Mouse (Mus musculus): ENCODE measurements around the gene Pinlyp. TPM values are rescaled to one million over a fixed set of nuclear protein-coding genes. Genes with fewer than 3 reads are reported as not detected.
"Not testable (repeated sequence)": the region's sequence is repeated elsewhere in the genome, so short reads cannot be mapped to it uniquely, and the experiment has no call there.

The Pinlyp gene
- total RNA-seq, 2 experiments from 2014 or later, result not detected

DNA sequence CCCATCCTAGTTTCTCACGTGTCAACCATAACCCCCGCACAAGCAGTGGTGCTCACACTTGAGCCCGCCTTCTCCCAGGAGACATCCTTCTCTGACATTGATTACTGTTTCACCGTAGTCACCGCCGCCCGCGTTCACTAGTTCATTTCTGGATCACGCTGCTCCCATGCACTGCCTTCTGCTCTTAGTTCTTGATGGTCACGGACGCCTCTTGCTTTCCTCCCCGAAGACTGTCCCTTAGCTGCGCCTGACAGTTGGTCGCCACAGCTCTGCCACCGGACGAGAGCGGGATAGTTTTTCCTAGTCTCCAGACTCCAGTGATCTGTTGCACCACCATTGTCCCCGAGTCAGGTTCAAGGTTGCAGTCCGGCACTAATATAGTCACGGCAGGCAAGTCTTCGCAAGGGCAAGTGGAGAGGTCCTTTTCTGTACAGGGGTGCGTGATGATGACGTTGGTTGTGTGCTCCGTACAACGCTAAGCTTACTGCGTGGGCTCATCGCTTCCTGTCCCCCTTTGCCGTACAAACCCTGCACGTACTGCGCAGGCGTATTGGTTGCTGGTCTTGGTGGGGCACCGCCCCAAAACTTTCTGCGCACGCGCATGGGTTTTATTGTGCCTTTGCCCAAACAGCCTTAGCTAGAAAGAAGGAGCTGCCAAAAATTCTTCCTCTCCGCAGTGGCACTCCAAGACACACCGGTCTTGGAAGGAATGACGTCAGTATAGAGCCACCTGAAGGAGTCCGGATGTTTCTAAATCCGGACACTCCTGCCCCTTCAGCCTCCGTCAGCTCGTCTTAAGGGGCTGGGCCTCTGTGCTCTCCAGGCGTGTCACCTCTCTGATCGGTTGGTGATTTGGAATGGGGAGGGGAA is 15.6 kb downstream of the Pinlyp start, which contains the start of gene Irgq:
Gene Irgq (plus strand): TSS at position 628 of the 870 bp plus-strand sequence.
- ATAC-seq (replicated peaks; ENCODE audit: low FRiP score, low TSS enrichment, poor library complexity, severe bottlenecking), result peak; percentile 80

DNA sequence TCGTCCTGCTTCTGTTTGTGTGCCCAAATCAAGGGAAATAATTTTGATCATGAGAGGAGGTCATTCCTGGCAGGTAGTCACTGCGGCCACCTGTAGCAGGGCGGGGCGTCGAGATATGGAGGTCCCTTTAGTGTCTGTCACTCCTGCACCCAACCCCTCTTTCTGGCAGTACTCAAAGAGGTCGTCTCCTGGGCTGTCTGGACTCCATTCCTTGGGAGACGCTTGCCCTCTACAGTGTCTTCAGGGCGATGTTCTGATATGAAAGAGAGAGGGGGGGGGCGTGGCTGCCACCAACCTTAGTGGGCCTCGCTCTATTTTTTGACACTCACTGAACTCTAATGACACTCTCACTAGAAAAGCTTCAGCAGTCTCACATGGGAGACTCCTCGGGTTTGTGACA is 16.3 kb downstream of the Pinlyp start:
- ATAC-seq (replicated peaks; ENCODE audit: low FRiP score, low TSS enrichment, poor library complexity, severe bottlenecking), result no peak

DNA sequence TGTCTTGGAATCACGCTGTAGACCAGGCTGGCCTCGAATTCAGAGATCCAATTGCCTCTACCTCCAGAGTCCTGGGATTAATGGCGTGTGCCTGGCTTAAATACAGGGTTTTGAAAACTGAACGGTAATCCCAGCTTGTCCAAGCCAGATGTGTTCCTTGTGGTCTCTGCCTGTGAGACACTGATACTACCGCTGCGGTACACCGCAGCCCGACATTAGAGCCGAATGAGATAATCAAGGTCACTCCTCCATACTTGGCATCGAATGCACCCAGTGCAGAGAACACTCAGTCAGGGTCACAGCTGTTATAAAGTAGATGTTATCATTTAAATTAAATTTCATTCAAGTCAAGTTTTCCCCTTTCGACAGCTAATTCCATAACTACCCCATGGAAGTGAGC is 17.1 kb downstream of the Pinlyp start:
- ATAC-seq (replicated peaks; ENCODE audit: low FRiP score, low TSS enrichment, poor library complexity, severe bottlenecking), result peak; percentile 54

DNA sequence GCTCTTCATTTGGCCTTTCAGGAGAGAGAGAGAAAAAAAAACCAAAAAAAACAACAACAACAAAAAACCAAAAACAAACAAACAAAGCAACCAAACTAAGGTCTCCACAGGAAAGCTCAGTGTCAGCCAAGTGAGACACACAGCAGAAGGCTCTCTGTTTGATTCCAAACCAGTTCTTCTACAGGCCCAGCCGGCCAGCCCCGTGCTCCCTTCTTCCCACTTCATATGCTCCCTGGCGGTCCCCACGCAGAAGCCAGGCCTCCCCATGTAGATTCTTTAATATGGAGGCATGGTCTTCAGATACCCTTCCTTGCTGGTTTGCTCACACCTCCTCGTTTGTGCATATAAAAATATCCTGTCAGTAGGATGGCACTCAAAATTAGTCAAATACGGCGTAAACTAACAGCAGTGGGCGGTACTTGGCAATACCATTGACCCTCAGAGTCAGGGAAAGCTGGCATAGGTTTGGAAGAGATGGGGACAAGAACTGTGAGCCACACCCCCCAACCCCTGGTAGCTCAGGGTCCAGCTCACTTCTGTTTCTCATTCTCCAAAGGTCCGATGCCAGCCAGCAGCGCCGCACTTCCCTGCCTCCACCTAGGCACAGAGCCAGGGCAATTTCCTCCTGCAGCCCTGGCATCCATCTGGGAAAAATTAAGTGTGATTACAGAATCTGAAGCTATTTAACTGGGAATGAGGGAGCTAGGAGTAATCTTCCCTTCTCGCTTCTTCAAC is 20.1 kb downstream of the Pinlyp start:
- no peak for ATAC-seq (replicated peaks; ENCODE audit: low FRiP score, low TSS enrichment, poor library complexity, severe bottlenecking)

DNA sequence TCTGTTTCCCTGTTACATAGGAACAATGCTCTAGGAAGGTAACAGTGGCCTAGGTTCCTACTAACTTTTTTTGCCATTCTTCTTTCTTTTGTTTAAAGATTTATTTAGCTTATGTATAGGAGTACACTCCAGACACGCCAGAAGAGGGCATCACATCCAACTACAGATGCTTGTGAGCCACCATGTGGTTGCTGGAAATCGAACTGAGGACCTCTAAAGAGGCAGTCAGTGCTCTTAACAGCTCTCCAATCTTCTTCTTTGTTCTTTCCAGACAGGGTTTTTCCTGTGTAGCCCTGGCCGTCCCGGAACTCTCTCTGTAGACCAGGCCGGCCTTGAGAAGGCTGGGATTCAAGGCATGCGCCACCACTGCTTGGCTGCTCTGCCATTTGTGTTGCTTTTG is 20.9 kb downstream of the Pinlyp start:
- no peak for ATAC-seq (replicated peaks; ENCODE audit: low FRiP score, low TSS enrichment, poor library complexity, severe bottlenecking)

DNA sequence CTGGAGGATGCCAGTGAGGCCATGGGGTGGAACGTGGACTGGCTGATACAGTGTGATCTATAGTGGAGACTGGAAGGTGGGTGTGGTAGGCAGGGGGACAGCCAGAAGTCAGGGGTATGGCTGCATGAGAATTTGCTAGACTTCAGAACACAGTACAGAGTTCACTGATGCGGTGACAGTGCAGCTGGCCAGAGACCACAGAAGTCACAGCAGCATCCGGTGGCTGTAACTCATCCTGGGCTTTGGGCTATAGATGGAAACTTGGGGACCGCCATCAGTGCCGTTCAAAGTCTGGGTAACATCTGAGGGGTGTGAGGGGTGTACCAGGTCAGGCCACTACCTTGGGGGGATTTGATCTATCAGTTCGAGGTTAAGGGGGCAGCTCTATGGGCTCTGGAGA is 22.2 kb downstream of the Pinlyp start:
- ATAC-seq (replicated peaks; ENCODE audit: low FRiP score, low TSS enrichment, poor library complexity, severe bottlenecking), result no peak

DNA sequence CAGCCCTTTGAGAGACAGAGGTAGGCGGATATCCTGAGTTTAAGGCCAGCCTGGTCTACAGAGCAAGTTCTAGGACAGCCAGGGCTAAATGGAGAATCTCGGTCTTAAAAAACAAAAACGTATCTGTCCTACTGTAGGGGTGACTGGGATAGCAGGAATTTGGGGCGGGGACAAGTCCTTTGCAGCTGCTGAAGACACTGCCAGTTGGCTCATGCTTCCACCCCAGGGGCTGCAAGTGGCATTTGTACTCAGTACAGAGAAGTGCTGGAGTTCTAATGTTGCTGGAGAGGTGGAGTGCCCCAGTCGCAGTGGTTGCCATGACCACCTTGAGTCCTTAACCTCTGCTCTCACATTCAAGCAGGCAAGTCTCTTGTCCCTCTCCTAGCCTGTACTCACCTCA is 23.1 kb downstream of the Pinlyp start:
- ATAC-seq (replicated peaks; ENCODE audit: low FRiP score, low TSS enrichment, poor library complexity, severe bottlenecking), result no peak

DNA sequence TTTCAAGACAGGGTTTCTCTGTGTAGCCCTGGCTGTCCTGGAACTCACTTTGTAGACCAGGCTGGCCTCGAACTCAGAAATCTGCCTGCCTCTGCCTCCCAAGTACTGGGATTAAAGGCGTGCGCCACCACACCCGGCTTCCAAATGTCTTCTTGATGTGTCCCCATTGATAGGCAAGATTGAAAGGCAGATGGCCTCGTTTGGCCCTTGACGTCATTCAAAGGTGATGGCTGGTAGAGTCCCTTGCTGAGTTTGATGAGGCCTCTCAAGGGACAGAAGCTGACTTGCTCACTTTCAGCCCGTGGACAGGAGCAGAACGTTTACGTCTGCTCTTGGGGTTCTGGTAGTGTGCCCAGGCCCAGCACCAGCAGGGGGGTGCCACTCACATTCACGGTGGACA is 25.9 kb downstream of the Pinlyp start:
- not testable (repeated sequence) for ATAC-seq (replicated peaks; ENCODE audit: low FRiP score, low TSS enrichment, poor library complexity, severe bottlenecking)

DNA sequence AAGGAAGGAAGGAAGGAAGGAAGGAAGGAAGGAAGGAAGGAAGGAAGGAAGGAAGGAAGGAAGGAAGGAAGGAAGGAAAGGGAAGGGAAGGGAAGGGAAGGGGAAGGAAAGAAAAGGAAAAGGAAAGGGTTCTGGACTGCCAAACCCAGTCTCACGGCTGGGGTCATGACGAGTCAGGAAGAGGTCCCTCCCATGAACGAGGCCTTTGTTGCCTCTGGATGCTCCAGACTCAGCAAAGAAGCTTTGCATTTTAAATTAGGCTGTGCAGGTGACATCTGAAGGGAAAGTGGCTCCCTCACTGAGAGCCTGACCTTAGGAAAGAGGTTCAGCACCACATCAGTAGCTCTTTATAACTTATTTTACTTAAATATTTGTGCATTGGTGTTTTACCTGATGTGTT is 26.8 kb downstream of the Pinlyp start:
- no peak for ATAC-seq (replicated peaks; ENCODE audit: low FRiP score, low TSS enrichment, poor library complexity, severe bottlenecking)

DNA sequence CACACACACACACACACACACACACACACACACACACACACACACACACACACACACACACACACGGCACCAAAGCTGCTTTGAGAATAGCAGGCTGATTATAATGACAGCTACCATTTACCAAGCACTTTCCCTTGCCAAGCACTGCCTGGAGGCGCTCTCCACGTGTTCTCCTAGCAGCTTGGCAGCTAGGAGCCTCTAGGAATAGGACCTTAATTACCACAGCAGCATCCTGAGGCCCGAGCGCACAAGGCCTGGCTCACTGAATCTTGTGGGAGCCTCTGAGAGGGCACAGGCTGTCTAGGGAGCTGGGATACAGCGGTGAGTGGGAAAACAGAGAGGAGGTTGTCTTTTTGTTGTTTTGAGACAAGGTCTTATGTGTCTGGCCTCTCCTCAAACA is 28.3 kb downstream of the Pinlyp start:
- ATAC-seq (replicated peaks; ENCODE audit: low FRiP score, low TSS enrichment, poor library complexity, severe bottlenecking), result no peak

DNA sequence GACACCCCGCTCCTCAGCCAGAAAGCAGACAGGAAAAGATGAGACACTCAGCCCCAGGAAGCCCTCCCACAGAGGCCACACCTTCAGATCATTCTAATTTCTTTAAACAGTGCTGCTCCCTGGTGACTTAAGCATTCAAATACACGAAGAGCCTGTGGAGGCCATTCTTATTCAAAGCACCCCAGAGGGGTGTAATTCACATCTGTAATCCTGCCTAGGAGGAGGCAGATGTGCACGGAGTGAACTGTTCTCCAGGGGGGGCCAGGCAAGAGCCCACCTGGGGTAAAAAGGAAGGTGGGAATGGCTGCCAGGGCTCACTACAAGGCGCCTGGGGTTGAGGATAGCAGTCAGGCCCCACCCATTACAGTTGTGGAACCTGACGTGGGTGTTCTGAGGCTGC is 28.8 kb downstream of the Pinlyp start:
- no peak for ATAC-seq (replicated peaks; ENCODE audit: low FRiP score, low TSS enrichment, poor library complexity, severe bottlenecking)

DNA sequence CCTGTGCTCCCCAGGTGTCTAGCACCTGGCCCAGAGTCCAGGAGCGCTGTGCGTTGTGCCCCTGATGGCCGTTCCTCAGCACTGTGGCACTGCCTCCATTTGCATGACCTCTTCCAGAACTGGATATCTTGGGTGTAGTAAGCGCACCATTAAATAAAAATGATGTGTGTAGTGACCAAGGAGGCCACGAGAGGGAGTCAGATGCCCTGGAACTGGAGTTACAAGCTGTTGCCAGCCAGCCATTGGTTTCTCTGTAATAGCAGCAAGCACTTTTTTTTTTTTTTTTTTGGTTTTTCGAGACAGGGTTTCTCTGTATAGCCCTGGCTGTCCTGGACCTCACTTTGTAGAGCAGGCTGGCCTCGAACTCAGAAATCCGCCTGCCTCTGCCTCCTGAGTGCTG is 29.6 kb downstream of the Pinlyp start:
- peak; percentile 56 for ATAC-seq (replicated peaks; ENCODE audit: low FRiP score, low TSS enrichment, poor library complexity, severe bottlenecking)

DNA sequence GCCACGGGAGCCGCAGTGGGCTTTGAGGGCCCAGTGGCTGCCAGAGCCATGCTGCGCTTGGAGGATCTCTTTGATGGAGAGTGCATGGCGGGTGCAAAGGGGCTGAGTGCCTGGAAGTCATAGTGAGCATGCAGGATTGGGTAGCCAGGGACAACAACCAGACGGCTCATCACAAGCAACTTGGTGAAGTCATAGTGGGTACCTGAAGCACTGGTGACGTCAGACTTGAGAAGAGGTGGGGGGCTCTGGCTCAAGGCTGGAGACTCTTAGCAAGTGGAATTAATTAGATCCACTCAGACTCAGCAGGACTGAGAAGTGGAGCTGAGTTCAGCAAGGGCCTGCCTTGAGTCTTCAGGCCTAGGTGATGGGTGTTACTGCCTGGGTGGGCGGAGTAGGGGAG is 33.6 kb downstream of the Pinlyp start, which contains the start of gene AC161166.1:
Gene AC161166.1 (minus strand): TSS at position 101 of the 400 bp plus-strand sequence.
- ATAC-seq (replicated peaks; ENCODE audit: low FRiP score, low TSS enrichment, poor library complexity, severe bottlenecking), result no peak

DNA sequence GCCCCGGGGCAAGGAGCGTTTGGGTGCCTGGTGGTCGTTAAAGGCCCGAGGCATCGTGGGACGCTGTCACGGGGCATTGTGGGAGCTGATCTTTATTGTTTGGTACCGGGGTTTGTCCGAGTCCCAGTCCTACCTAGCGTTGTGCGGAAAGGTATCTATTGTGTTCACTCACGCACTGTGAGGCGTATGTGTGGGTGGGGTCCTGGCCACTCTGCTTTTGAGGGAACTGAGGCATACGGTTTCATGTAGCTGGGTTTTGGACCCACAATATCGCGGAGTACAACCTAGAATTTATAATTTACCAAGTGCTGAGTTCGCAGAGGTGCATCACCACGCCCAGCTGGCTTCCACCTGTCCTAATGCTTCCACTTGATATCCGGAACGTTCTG is 38.2 kb downstream of the Pinlyp start:
- ATAC-seq (replicated peaks; ENCODE audit: low FRiP score, low TSS enrichment, poor library complexity, severe bottlenecking), result no peak

DNA sequence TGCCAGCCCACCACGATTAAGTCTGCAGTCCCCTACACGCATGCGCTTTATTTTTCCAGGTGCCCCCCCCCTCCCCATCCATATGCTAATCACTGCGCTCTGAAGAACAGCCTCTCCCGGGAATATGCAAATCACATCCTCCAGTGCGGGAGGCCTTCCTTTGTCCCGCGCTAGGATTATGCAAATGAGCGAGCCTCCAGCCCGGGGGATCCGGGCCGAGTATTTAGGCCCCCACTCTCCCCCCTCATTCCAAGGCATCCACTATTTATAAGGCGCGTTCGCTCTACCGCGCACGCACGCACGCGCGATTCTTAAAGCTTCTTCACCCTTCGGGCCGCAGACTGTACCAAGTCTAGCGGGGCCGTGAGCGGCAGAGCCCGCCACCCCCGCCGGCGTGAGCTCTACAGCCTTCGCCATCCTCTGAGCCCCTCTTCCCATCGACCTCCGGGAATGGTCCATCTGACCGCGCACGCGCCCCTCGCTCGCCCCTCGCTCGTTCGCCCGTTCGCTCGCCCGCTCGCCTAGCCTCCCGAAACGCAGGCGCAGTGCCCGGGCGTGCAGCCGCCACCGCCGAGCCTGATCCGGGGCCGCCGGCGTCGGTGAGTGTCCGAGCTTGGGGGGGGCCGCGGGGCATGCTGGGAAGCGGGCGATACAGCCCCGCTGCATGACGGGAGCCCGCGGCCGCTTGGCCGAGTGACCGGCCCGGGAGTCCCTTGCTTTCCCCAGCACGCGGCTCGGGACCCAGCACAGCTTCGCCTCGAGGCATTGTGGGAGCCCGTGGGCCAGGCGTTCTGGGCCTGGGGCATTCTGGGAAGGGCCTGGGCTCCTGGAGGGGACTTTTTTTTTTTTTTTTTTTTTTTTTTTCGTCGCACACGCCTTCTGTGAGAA is 38.8 kb downstream of the Pinlyp start, which contains the start of gene Zfp428:
Gene Zfp428 (plus strand): TSS at position 169 of the 888 bp plus-strand sequence.
- peak; percentile 51 for ATAC-seq (replicated peaks; ENCODE audit: low FRiP score, low TSS enrichment, poor library complexity, severe bottlenecking)

DNA sequence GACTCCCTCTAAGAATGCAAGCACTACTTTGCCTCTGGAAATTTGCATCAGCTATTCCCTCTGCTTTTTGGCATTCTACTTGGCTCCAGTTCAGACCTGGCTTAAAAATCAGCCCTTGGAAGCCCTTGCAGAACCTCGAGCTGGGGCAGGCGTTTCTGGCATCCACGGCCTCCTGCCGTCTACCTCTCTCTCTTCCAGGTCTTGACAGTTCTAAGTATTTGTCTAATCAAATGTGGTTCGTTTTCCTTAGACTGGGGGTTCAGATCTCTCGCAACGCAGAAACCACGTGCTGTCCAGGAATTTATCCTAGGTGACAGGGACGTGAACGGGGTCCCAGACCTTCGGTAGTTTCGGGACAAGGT is 39.5 kb downstream of the Pinlyp start:
- no peak for ATAC-seq (replicated peaks; ENCODE audit: low FRiP score, low TSS enrichment, poor library complexity, severe bottlenecking)

DNA sequence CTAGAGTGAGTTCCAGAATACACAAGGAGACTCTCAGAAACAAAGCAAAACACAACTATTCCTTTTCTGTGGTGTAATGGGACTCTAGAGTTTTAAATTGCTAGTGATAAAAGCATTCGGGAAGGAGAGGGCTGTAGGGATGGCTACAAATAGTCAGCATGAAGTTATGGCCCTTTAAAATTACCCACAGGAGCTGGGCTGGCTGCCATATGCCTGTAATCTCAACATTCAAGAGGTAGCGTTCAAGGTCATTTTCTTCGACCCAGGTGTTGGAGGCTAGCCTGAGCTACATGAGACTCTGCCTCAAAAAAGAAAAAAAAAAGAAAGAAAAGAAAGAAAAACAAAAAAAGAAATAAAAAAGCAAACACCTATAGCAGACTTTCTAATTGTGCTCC is 39.9 kb downstream of the Pinlyp start:
- no peak for ATAC-seq (replicated peaks; ENCODE audit: low FRiP score, low TSS enrichment, poor library complexity, severe bottlenecking)

DNA sequence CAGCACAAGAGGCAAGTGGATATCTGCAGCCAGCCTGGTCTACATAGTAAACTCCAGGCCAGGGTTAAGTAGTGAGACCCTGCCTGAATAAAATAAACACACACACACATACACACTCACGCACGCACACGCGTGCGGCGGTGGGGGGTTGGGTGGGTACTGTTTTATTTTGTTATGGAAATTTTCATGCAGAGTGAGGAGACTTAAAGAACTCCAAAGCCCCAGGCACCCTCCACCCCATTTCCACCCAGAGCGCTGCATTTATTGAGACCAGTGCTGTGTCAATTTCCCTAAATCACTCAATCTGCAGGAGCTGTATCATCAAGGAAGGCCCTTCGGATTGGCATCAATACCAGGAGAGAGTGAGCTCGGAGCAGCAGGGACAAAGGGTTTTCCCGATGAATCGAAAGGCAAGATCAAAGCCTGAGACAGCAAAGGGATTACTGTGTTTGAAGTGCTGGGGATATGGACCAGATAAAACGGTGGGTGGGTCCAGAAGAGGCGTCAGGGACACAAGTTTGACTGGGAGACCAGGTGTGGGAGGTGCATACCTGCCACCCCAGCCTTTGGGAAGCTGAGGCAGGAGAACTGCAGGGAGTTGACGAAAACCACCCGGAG is 40.4 kb downstream of the Pinlyp start:
- no peak for ATAC-seq (replicated peaks; ENCODE audit: low FRiP score, low TSS enrichment, poor library complexity, severe bottlenecking)

DNA sequence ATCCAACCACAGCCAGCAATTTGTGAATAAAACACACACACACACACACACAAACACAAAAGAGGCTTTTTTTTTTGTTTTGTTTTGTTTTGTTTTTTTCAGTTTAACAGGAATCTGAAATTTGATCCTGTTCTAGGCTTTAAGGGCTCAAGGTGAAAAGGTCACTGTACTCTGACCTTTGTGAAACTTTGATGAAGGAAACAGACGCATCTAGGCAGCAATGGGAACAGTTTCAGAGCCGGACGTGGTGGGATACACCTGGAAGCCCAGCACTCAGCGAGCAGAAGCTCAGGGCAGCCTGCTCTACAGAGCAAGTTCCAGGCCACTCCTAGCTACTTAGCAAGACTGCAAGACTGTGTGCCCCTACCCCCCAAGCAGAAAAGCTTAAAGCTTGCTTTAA is 41.0 kb downstream of the Pinlyp start:
- ATAC-seq (replicated peaks; ENCODE audit: low FRiP score, low TSS enrichment, poor library complexity, severe bottlenecking), result no peak
